Mouse (Mus musculus): ENCODE data around the gene Trpm5. TPM values are rescaled to one million over a fixed set of nuclear protein-coding genes. Genes with fewer than 3 reads are reported as not detected.

Gene Trpm5
- total RNA-seq, 1 experiment from 2014 or later: not detected

DNA sequence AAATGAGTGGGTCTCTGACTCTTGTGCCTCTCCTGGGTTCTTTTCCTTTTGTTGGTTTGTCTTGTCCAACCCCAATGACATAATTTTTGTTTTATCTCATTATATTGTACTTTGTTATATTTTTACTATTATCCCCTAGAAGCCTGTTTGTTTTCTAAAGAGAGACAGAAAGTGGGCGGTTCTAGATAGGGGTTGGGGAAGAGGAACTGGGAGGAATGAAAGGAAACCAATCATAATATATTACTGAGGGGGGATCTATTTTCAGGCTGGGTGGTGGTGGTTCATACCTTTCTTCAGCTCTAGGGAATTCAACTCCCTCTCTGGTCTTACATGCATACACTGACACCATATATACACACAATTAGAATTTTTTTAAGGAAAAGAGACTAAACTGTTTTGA, 70.1 kb downstream of the Trpm5 start:
- ATAC-seq (replicated peaks; ENCODE audit: insufficient number of reproducible peaks, low FRiP score, low TSS enrichment, poor library complexity, severe bottlenecking): no peak

DNA sequence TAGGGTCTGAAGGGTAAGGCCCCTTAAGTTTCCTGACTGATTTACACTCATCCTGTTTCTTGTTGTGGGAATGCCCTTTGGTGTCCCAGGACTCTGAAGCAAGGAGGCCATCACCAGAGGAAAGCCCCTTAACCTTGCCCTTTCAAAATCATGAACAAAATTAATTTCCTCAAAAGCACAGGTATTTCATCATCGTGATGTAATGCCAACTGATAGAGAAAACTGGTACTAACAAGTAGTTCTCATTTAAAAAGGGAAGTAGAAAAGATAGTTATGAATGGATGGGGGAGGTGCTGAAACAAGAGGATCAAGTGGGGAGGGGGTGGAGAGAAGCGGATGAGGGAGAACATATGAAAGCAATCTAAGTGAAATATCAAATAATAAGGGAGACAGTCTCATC, 70.9 kb downstream of the Trpm5 start:
- peak; percentile 52 for ATAC-seq (replicated peaks; ENCODE audit: insufficient number of reproducible peaks, low FRiP score, low TSS enrichment, poor library complexity, severe bottlenecking)

GRCm38 (mm10) chr7:143021356-143022164, 72.9 kb downstream of the Trpm5 start:
- ATAC-seq (replicated peaks; ENCODE audit: insufficient number of reproducible peaks, low FRiP score, low TSS enrichment, poor library complexity, severe bottlenecking): peak; percentile 69; the same call in 1 of the 2 replicates

- no peak for ATAC-seq (replicated peaks; ENCODE audit: insufficient number of reproducible peaks, low FRiP score, low TSS enrichment, poor library complexity, severe bottlenecking)
These were observed 73.7 kb downstream of the Trpm5 start for GRCm38 (mm10) chr7:143020764-143021163.

DNA sequence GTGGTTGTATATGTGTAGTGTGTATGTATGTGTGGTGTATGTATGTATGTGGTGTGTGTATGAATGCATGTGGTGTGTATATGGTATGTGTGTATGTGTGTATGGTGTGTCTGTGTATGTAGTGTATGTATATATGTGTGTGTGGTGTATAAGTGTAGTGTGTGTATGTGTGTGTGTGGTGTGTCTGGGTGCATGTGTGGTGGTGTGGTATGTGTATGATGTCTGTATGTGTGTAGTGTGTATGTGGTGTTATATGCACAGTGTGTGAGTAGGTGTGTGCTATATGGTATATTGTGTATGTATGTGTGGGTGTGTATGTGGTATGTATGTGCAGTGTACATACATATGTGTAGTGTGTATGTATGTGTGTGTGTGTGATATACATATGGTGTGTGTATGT, 74.4 kb downstream of the Trpm5 start:
- no peak for ATAC-seq (replicated peaks; ENCODE audit: insufficient number of reproducible peaks, low FRiP score, low TSS enrichment, poor library complexity, severe bottlenecking)

Other genes starting within 250 kb of the Trpm5 start
- not detected in 3 replicates for gene Th, start 163.5 kb downstream of the Trpm5 start, total RNA-seq (2017)
- gene Ascl2, start 125.4 kb downstream of the Trpm5 start, total RNA-seq (2017): 1.6 TPM in 1 of 3 replicates, not detected in the others
- gene Tspan32, start 89.6 kb downstream of the Trpm5 start, total RNA-seq (2017): 47.6 to 98.9 TPM (median 75.2 TPM) in 3 replicates
- gene Cd81, start 41.9 kb downstream of the Trpm5 start, total RNA-seq (2017): 75.1 to 86.6 TPM (median 75.4 TPM) in 3 replicates
- gene Tssc4, start 25.4 kb downstream of the Trpm5 start, total RNA-seq (2017): 5.2 to 10.4 TPM (median 8.2 TPM) in 3 replicates
- not detected in 3 replicates for gene Kcnq1, start 11.7 kb upstream of the Trpm5 start, total RNA-seq (2017)

All from monocyte, adult 5-6 weeks (primary cell).